Mouse (Mus musculus): Measurements from ENCODE around the gene Hnrnpab.

GRCm38 (mm10) chr11:51585608-51586252, 20.9 kb downstream of the Hnrnpab start:
- TF ChIP-seq CTCF (conservative IDR thresholded peaks at IDR 0.05; ENCODE audit: insufficient read depth, insufficient read length, low read depth, low read length) (no peak), POLR2A (IDR thresholded peaks at IDR 0.05; ENCODE audit: low read depth, low read length) (no peak)
